Mouse (Mus musculus) hematopoietic stem cell, adult 5-6 weeks (primary cell): ENCODE data around the gene Camk1d. TPM values are rescaled to one million over a fixed set of nuclear protein-coding genes. Genes with fewer than 3 reads are reported as not detected.
"Not testable (repeated sequence)": the region's sequence is repeated elsewhere in the genome, so short reads cannot be mapped to it uniquely, and the experiment has no call there.

Experiments used
- ATAC-seq, 2 experiments: fragments of 125-278 bp in 1 of 2; replicated peaks in 1 of 2; 2 replicates each; pipeline ENCODE4 v1.8.0; 2016 to 2017; ENCODE audit warnings: inconsistent platforms in 2 of 2, mild to moderate bottlenecking in 2 of 2, moderate number of reproducible peaks in 2 of 2, low read depth in 1 of 2, moderate TSS enrichment in 1 of 2; ENCODE audit not compliant: low FRiP score in 2 of 2, poor library complexity in 2 of 2, severe bottlenecking in 2 of 2, insufficient read depth in 1 of 2, low TSS enrichment in 1 of 2
- total RNA-seq: library from RNA; stranded (forward); fragments of 172-1452, 232-1000 nt; gene quantifications from 2 replicates; pipeline ENCODE4 v1.2.3, GENCODE M21; 2017

Gene Camk1d
- total RNA-seq, 1 experiment from 2014 or later, result 7.8 TPM

DNA sequence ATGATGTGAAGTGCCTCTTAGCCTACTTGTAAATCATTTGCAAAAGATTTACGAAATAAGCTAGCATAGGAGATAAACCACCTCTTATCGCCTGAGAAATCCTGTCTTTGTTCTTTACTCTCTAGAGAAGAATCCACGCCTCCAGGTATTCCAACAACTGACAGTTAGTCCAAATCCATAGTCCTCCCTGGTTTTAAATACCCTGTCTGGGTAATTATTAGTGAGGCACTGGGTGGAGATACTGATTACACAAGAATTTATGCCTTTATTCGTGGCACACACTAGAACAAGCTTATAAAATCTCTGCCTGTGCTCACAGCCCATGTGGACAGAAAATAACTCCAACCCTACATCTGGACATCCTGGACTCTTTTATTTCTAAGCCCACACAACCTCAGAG lies 150.6 kb downstream of the Camk1d start:
- ATAC-seq, result no peak

DNA sequence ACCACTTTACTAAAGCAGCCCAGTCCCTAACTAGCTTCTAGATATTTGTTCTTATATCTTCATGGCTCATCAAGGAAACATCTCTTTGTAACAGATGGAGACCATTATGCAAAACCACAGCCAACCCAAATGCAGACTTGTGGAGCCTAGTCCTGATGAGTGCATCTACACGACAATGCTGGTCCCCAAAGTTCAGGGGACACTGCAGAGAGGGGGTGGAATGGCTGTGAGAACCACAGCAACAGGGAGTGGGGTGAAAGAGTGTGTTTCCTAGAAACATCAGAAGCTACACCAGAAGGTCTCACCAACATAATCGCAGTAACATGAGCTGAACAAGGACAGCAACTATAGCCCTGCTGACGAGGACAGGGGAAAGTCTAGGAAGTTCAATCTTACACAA lies 152.9 kb downstream of the Camk1d start:
- ATAC-seq, result no peak

DNA sequence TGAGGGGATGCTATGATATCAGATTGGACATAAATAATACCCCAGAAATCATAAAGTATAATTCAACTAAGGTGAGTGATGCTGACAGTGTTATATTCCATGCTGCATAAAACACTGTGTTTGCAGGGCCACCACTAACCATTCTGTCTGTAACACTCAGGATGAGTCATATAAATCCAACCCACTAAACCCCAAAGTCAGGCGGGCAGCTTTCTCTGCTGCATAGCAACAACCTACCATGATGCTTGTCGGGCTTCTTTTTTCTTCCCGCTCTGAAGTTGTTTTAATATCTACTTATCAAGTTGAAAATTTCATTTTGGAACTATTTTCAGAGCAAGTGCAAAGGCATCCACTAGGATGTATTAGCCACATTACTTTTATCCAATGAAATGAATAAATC lies 161.1 kb downstream of the Camk1d start:
- ATAC-seq, result no peak

DNA sequence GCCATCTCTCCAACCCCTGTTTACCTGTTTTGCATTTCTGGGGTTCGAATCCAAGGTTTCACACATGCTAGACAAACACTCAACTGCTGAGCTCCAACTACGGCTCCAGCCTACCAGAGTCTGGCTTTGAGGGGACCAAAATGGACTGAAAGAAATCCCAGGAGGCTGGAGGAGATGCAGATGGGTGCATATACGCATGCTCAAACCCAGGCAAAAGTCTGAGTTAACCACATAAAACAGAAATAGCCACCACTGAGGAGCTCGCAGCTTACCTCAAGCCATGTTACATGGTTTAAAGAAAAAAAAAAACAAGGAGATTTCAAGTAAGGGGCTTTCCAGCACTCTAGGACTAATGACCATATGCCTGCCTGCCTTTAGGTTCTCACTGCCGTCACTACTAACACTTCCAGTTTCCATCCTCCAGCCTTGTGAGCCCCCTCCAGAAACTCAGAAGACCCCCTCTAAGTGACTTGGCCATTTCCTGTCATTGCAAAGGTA lies 162.5 kb downstream of the Camk1d start:
- ATAC-seq, result no peak

DNA sequence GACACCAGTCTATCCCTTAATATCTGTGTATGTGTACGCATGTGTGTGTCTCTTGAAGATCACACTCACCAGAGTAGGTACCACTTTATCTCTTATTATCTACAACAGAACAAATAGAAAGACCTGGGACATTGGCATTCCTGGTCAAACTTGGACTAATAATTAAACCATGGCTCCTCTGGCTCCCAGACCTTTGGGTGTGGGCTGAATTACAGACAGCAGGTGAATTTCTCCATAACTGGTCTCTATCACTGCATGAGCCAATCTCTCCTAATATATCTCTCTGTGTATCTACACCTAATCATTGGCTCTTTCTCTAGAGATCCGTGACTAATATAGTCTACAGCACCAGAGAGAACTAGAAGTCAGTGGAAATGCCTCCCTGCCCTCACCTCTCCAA lies 165.0 kb downstream of the Camk1d start:
- no peak for ATAC-seq

DNA sequence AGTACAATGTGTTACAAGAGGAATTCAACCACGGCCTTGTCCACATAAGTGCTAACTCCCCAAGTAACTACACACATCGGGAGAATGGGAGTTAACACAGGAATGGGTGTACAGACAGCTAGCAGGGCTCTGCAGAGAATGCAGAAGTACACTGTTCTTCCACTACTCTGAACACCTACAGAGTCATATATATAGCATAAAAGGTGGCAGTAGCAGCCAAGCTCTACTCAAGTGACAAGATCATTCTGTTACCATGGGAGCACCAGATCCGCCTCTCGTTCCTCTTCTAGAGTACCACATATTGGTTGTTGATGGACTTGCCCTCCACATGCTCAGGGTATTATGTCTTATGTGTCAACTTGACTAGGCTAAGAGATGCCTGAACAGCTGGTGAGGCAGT lies 165.4 kb downstream of the Camk1d start:
- no peak for ATAC-seq

DNA sequence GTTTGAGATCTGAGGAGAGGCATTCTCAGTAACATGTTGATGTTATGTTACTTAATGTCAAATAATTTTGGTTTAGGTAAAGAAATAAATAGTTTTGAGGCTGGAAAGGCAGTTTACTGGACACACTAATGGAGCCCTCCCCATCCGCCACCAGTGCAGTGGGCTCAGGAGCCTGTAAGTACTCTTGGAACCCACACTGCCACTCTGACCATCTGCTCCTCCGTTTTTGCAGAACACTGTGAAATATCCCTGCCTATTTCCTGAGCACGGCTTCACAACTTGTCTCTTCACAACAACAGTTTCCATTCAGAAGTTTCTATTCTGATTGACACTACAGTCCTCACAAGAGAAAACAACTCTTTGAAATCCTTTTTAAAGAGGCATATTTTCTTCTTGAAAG lies 173.4 kb downstream of the Camk1d start:
- no peak for ATAC-seq

DNA sequence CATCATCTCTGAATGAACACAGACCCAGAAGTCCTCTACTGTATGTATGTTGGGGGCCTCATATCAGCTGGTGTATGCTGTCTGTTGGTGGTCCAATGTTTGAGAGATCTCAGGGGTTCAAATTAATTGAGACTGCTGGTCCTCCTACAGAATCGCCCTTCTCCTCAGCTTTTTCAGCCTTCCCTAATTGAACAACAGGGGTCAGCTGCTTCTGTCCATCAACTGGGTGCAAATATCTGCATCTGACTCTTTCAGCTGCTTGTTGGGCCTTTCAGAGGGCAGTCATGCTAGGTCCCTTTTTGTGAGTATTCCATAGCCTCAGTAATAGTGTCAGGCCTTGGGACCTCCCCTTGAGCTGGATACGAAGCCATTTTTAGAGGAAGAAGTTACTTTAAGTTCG lies 174.4 kb downstream of the Camk1d start:
- ATAC-seq, result not testable (repeated sequence)

DNA sequence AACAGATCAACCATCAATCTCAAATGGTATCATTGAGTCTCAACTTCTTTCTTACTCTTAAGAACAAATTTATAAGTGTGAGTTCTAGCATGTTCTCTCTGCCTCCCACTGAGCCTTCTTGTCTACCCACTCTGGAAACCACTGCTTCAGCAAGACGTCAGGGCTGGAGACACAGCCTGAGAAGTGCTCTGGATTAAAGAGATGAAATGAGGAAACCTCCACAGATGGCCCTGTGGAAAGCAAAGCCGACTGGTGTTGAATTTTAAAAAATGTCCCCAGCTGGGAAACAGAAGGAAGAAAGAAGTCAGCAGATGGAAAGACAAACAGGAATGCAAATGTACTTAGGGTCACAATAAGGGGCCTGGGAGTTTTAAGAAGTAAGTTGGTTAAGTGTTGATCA lies 180.4 kb downstream of the Camk1d start:
- no peak for ATAC-seq

DNA sequence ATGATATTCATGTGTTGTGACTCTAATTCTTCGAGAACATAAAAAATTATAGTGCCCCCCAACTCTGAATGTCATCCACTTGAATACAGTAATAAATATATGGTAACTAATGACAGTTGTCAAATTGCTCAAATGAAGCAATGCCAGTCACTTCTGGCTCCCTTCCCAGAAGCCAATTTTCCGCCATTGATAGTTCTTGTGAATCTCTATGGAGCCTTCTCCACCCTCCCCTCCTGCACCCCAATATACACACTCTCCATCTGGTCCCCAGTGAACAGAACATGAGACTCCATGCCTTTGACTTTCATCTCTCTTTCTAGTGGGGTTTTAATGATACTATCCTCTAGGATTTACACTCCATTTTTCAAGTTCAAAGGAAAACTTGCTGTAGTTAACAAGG lies 184.3 kb downstream of the Camk1d start:
- ATAC-seq, result no peak

DNA sequence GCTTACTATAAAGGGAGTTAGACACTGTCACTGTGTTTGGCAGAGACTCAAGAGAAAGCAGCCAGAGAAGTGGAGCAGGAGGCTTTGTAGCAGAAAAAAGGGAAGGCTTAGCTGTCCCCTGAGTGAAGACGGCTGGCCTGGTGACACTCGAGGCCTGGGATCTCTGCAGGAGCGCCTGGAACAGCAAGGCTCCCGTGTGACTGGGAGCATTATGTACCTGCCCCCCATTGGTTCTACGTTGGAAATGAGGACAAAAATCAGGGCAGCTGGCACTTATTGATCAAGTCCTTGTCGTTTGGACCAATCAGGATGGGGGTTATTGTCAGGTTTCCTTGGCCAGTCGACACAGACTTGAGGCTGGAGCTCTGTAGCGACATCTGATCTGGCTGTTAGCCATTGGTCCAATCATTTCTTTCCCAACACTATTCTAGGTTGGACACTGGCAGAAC lies 195.1 kb downstream of the Camk1d start:
- peak in 1 of 2 experiments; percentile 37; a peak in 1 of 4 replicates for ATAC-seq

DNA sequence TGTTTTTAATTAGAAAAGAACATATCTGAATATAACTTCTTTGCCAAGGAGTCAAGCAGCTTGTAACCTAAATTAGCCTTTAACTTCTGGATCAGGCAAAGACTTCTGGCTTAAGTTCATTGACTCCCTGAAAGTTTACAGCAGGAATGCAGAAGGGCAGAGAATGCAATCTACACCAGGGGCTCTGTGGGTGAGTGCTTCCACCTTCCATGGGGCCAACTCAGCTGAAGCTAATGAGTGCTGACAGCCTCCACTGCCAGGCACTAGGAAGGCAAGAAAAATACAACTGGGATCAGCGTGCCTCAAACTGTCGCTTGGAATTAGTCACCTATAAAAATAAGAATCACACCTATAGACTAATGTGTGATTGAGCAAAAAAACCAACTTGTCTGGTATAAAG lies 199.2 kb downstream of the Camk1d start:
- no peak for ATAC-seq

DNA sequence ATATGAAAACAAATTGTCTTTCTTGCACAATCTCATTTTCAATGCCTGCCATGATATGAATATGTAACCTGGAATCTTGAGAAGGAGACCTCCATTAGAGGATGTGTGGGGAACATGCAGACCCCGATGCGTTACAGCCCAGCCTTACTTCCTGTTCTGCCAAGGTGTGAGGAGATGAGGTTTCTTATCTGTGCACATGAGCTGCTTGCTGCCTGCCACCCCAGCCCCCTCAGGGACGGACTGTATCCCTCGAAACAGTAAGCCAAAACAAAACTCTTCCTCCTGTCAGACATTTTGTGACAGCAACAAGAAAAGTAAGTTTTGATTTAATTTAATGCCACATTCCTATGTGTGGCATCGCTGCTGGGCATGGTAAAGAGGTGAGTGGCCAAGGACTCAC lies 200.2 kb downstream of the Camk1d start:
- ATAC-seq, result no peak

DNA sequence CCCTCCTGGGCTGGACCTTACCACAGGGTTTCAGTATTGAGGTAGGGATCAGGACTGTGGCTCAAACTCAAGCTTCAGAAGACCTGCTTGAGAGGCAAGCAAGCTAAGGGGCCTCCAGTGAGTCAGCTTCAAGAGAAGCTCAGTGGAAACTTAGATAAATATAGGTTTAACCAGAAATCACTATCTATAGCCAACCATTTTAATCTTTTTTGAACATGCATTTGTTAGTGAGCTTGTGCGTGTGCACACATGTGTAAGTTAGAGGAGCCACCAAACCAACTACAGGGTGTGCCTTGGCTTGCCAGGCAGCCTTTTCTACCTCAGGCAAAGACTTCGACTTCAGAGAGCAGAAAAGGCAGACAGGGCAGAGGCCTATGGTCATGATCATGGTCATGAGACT lies 200.7 kb downstream of the Camk1d start:
- ATAC-seq, result no peak

DNA sequence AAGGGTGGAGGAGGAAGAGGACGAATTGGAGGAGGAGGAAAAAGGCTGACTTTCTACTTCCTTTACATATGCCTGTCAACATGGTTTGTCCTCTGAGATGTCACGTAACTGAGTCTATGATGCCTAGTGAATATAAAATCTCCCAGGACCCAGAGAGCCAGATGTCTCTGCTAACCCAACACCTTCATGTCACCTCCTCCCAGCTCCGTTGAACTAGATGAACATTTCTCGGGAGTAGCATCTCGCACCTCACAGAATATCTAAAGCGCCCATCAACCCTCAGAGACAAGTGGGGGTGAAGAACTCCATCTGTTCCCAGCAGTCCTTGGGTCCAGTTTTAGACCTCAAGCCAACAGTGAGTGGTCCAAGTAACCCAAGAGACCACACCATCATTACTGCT lies 204.3 kb downstream of the Camk1d start:
- no peak for ATAC-seq

DNA sequence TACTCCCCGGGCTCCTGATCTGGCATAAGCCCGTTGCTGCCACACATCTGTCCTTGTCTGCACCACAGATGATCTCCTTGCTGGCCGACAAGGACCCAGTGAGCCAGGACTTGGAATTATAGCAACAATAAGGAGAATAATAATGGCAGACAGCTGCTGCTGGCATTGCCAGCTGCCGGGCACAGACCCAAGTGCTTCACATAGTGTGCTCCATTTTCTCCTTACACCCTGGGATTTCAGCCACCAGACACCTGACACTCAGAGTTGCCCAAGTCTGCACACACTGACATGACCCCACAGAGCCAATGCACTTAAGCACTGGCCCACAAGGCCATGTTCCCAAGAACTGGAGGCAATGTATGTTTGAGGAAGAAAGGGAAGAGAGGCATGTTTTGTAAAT lies 214.7 kb downstream of the Camk1d start:
- ATAC-seq, result no peak

DNA sequence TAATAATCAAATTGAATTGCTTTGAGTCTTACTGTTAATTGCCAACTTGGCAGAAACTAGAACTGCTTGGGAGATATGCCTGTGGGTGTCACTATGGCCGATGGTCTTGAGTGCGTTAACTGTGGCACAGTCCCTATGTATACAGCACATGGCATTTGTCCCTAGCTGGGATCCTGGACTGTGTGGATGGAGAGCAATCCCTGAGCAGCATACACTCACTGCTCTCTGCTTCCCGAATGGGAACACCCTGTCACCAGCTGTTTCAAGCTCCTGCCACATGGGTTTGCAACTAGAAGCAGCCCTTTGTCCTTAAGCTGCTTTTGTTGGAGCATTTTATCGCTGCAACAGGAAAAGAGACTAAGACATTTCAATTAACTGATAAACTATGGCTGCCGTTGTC lies 224.4 kb downstream of the Camk1d start:
- no peak for ATAC-seq

DNA sequence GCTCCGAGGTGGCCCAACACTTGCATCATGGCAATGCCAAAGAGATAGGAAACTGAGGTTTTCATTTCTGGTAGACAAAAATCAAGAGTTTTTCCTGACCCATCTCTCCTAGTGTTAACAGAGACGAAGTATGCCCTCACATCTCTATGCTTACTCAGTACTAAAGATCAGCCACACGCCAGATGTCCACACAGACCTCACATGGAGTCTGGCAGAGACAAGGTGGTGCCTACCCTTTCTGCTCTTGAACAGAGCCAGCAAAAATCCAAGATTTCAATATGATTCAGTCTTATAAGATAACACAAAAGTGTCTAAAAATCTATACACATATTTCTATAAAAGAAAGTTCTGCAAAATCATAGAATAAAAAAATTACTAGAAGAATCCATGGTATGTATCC lies 227.0 kb downstream of the Camk1d start:
- no peak for ATAC-seq

DNA sequence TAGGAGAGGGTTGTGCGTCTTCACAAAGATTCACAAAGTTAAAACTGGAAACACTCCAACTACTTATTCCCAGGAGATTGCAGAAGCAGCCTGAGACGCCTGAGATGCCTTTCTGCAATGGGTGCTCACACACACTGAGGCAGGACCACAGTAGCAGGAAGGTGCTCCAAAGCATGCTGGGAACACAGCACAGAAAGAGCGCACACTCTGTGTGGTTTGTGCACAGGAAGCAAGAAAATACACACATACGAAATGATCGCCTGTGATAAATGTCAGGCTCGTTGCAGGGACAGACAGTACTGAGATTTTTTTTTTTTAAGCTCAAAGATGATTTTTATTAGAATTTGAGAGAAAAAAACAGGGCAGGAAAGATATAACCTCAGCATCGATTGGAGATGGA lies 227.7 kb downstream of the Camk1d start:
- no peak for ATAC-seq

DNA sequence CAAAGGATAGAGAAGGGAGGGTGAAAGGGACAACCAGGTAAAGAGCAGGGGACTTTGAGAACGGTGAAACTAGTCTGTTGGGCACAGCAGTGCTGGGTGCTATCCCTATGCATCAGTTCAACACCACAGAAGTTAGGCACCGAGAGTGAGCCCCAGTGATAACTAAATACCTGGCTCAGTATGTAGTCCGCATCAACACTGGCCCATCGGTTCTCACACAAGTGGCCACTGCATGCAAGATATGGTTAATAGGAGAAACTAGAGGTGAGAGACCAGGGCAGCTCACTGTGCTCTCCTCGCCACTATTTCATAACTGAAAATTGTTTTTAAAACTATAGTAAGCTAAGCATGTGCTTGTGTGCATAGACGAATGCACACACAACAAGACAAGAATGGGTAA lies 228.5 kb downstream of the Camk1d start:
- no peak for ATAC-seq
